Mouse (Mus musculus): Measurements from ENCODE around the gene Fcgr1.

Gene Fcgr1

GRCm38 (mm10) chr3:96273591-96274465, 19.9 kb downstream of the Fcgr1 start:
- DNase-seq (ENCODE audit: low spot score), result no peak

DNA sequence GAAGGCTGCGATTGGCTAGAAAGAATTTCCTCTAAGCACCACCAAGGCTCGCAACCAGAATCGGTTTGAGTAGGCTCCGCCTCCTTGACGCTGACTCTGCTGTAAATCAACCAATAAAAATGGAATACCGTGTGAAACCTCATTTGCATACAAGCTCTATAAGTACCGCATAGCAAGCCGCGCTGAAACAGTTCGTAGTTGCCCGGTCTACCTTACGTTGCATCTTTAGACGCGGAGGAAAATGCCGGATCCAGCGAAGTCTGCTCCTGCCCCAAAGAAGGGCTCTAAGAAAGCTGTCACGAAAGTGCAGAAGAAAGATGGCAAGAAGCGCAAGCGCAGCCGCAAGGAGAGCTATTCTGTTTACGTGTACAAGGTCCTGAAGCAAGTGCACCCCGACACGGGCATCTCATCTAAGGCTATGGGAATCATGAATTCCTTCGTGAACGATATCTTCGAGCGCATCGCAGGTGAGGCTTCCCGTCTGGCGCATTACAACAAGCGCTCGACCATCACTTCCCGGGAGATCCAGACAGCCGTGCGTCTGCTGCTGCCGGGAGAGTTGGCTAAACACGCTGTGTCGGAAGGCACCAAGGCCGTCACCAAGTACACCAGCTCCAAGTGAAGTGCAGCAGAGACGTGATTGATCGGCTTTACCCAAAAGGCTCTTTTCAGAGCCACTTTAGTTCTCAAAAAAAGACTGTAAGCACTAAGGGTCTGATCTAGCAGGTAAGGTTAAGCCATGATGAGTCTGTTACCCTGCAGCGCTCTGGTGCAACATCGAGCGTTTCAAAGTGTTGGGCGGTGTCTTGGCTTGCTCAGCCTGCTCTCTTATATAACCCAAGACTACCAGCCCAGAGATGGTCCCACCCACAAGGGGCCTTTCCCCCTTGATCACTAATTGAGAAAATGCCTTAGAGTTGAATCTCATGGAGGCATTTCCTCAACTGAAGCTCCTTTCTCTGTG, 24.0 kb downstream of the Fcgr1 start, which contains the start of gene Hist2h2bb:
TSS of gene Hist2h2bb (plus strand) at position 242 of the 964 bp plus-strand sequence.
- peak; percentile 80 for DNase-seq (ENCODE audit: low spot score)

DNA sequence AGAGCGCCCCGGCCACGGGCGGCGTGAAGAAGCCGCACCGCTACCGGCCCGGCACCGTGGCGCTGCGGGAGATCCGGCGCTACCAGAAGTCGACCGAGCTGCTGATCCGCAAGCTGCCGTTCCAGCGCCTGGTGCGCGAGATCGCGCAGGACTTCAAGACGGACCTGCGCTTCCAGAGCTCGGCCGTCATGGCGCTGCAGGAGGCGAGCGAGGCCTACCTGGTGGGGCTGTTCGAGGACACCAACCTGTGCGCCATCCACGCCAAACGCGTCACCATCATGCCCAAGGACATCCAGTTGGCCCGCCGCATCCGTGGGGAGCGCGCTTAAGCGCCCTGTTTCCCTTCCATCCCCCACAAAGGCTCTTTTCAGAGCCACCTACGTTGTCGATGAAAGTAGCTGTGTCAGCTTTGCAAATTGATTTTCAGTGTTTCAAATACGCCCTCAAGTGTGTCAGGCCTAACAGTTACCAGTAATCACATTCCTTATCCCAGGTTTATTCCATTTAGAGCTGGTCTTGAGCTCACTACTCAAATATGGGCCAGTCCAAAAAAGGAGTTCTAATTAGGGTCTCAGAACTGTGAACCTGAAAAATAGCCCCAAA, 24.9 kb downstream of the Fcgr1 start:
- DNase-seq (ENCODE audit: low spot score), result peak; percentile 25

DNA sequence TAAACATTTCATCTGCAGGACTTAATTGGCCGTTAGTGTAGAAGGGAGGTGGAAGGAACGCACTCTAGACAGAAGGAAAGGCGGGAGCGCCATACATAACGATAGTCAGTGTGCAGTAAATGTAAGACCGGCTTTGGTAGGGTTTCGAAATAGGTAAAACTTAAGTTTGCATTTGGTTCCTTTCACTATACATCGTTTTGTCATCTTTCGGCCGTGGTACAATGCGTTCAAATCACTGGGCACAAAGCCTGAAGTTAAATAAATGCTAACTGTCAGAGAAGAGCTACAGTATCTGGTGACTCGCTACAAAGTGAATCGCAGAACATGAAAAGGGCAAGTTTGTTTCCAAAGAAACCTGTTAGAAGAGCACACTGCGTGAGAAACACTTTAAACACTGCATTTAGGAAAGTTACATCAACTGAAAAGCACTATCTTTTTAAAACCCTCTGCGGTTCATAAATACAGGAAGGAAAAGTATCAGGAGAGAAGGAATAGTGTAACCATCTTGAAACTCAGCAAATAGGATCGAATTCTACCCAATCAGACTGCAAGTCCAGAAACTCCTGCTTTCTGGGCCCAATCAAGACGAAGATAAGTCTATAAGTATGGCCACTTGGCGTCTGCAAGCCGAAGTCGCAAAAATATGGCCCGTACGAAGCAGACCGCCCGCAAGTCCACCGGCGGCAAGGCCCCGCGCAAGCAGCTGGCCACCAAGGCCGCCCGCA, 25.6 kb downstream of the Fcgr1 start, which contains the start of gene Hist2h3b:
TSS of gene Hist2h3b (plus strand) at position 604 of the 725 bp plus-strand sequence.
- peak; percentile 80 for DNase-seq (ENCODE audit: low spot score)

DNA sequence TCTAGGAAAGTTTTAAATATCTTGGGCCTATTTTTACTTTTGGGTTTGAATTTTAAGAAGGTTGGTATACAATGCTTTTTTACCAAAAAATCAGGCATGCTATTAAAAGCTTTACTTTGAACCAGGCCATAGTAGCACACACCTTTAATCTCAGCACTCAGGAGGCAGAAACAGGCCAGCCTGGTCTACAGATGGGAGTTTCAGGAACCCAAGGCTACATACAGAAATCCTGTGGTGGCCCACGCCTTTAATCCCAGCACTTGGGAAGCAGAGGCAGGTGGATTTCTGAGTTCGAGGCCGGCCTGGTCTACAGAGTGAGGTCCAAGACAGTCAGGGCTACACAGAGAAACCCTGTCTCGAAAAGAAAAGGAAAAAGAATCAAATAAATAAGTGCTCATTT, 26.2 kb downstream of the Fcgr1 start:
- DNase-seq (ENCODE audit: low spot score), result no peak

DNA sequence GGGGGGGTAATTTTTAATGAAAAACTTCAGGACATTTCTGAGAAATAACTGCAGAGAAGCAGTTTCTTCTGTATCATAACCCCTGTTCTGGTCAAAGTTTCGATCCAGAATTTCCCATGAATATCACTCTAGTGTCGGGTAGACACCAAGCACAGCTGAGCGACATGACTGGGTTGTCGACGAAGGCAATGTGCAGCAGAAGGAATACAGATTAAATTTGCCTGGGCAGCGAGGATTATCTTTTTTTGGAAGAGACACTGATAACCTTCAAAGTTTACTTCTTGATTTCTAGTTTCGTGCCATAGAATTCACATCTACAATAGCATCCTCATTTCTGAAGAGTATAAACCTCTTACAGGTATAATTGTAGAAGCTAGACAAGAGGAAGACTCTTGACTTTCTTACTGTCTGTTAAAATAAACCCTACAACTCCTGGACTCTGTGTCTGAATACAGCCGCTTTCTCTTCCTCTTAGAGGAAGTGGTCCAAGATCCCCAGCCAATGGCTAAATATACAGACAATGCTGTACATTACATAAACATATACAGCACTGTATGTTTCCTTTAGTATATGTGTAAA, 27.5 kb downstream of the Fcgr1 start:
- no peak for DNase-seq (ENCODE audit: low spot score)

- DNase-seq (ENCODE audit: low spot score), result no peak
Observed at GRCm38 (mm10) chr3:96264404-96264949, 29.3 kb downstream of the Fcgr1 start.

GRCm38 (mm10) chr3:96263558-96264403, 30.0 kb downstream of the Fcgr1 start:
- DNase-seq (ENCODE audit: low spot score), result peak; percentile 50

DNA sequence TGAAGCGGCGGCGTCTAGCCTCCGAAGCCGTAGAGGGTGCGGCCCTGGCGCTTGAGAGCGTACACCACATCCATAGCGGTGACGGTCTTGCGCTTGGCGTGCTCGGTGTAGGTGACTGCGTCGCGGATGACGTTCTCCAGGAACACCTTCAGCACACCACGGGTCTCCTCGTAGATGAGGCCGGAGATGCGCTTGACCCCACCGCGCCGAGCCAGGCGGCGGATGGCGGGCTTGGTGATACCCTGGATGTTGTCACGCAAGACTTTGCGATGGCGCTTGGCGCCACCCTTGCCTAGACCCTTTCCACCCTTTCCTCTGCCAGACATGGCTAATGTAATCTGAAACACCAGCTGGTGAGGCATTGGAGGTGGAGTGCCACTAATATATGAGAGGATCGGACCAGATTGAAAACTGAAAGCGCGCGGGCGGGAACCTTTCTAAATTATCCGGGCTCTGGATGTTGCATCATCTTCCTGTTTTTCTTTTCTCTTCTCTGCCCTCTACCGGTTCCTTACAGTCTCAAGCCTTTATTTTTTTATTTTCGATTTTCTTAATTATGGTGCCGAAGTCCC, 30.7 kb downstream of the Fcgr1 start, which contains the start of gene Hist2h4:
TSS of gene Hist2h4 (minus strand) at position 333 of the 572 bp plus-strand sequence.
- peak; percentile 91 for DNase-seq (ENCODE audit: low spot score)

DNA sequence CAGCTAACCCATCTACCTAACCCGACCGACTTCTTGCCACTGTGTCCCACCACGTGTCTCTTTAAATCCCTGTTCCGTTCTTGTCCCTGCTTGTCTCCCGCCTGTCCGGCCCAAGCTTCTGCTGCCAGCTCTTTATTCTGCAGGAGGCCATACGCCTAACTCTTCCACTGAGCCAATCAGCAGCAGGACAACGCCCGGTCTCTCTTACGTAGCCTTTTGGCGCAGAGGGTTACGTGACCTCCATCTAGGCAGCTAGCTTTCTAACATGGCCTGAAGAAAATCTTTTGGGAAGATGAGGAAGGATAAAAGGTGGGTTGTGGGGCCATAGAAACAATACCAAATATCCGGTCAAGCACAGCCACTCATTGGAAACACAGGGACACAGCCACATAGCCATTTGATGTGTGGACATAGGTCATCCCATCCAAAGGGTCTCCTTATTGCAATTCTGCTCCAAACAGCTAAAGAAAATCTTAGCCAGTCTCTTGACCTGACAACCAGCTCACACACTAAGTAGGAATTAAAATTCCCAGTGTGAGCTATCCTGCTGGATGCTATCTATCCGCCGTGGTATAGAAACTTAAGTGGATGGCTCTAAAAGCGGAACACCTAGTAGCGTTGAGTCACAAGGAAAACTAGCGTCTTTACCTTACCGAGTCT, 31.4 kb downstream of the Fcgr1 start:
- DNase-seq (ENCODE audit: low spot score), result peak; percentile 74

DNA sequence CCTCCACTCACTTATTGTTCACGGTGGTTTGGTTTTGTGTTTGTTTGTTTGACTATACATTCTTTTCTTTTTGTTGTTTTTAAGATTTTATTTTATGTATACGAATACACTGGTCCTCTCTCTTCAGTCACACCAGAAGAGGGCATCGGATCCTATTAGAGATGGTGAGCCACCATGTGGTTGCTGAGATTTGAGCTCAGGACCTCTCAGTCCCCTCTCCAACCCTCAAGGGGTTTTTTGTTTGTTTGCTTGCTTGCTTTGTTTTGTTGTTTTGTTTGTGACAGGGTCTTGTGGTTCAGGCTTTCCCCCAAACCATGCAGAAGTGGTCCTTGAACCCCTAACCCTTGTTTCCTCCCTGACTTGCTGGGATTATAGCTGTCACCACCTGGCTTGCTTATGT, 32.1 kb downstream of the Fcgr1 start:
- no peak for DNase-seq (ENCODE audit: low spot score)

DNA sequence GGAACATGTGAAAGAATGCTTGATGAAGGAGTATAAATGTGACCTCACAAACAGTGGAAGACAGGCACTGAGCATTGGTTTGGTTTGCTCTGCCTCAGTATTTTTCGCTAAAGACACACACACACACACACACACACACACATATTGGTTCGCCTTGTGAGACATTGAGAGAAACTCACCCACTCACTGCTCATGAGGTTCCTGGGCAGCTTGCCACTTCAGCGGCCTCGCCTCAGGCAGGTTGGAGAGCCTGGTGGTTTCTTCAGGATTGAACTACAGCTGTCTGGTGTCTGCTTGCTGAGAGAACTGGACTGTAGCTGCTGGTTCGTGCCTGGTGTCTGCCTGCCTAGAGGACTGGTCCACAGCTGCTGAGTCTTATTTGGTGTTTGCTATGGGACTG, 33.5 kb downstream of the Fcgr1 start:
- no peak for DNase-seq (ENCODE audit: low spot score)

DNA sequence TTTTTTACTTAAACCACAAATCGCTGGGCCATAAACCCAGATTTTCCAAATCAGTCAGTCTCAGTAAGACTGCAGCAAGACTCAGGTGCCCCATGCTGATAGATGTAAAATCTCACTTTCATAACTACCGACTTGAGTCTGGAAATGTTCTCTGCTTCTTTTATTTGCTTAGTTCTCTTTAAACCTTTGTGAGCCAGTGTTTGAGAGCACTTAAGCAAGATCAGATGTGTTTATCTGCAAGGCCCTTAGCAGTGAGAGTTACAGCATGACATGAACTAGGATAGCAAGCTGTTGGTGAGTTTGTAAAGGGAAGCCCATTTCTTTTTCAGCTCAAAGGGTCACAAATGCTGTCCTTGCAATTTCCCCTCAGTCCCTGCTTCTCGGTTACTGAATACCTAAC, 36.6 kb downstream of the Fcgr1 start:
- DNase-seq (ENCODE audit: low spot score), result no peak

DNA sequence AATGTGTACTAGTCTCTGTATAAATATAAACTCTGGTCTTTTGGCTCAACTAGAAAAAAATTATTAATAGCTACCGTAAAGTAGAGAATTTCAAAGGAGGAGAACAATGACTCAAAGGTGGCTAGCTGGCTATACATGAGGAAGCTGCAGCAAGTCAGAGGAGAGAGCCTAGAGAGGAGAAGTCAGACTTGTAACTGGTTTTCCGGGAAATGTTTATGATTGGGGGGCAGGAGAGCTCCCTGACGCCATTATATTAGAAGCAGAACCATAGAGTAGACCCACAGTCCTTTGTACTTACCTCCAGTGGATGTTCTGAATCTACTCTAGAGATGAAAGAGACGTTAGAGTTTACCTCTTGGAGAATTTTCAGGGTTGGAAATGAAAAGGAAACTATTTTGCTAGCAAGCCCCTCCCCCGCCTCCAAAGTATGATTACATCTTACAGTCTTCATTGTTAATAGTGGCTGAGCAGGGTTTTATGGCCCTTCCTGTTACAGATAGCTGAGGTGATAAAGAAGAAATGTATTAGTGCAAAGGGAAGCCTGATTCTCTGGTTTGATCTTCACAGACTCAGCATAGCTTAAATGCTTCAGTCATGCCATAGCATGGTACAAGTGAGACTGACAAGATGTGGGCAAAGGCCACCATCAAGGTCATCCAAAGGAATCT, 37.7 kb downstream of the Fcgr1 start:
- no peak for DNase-seq (ENCODE audit: low spot score)

- DNase-seq (ENCODE audit: low spot score), result no peak
Observed at GRCm38 (mm10) chr3:96254683-96255355, 39.0 kb downstream of the Fcgr1 start.

DNA sequence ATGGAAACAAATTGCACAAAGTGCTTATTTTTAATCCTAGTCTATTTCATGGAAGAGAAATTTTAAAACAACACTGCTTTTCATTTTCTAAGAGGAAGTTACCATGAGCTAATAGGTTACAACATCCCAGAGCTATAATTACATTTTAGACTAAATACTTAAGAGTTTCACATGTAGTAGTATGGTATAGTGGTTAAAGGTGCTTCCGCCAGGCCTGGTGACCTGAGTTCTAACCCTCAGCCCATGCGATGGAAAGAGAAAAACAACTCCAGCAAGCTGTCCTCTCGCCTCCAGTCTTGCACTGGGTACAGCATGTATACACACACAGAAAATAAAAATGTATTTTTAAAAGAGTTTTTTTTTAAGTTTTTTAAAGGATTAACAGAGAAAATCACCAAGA, 42.0 kb downstream of the Fcgr1 start:
- DNase-seq (ENCODE audit: low spot score), result no peak

GRCm38 (mm10) chr3:96250890-96251289, 42.9 kb downstream of the Fcgr1 start:
- DNase-seq (ENCODE audit: low spot score), result no peak

DNA sequence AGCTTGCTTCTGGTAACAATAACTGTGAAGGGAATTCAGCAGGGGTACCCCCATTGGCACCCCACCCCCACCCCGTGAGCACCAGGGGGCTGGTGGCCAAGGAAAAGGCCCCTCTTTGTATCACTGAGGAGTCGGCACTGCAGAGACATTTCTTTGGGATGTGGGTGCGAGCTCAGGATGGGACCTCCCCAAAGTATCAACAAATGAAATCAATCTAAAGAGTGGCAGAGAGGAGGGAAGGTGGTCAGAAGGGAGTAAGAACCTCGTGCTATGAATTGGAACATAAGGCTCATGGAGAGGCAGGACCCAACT, 44.8 kb downstream of the Fcgr1 start:
- no peak for DNase-seq (ENCODE audit: low spot score)

All from ovary, postnatal 36 days (tissue).